Mouse (Mus musculus): ENCODE measurements around the gene Syn2. TPM values are rescaled to one million over a fixed set of nuclear protein-coding genes. Genes with fewer than 3 reads are reported as not detected.

The Syn2 gene
- polyA plus RNA-seq, 1 experiment from 2014 or later = 1.0 TPM

Small RNA genes within 50 kb of the gene (microRNA-seq; reads per million reads assigned to microRNA genes)
- gene Gm24767 = not detected

Other genes starting within 250 kb of the Syn2 start
- 148 TPM in 2 replicates for gene Vgll4, start 164.9 kb upstream of the Syn2 start, polyA plus RNA-seq (2015; fragmentation: Nextera tagmentation; extraction: Ambion mirVana)
- gene Tamm41, start 97.0 kb upstream of the Syn2 start, polyA plus RNA-seq (2015; fragmentation: Nextera tagmentation; extraction: Ambion mirVana) = 63.1 and 66.2 TPM in 2 replicates
- not detected in 2 replicates for gene Gm17482, start 92.4 kb downstream of the Syn2 start, polyA plus RNA-seq (2015; fragmentation: Nextera tagmentation; extraction: Ambion mirVana)
- gene Timp4, start 117.3 kb downstream of the Syn2 start, polyA plus RNA-seq (2015; fragmentation: Nextera tagmentation; extraction: Ambion mirVana) = 0.20 and 0.37 TPM in 2 replicates
- gene Pparg, start 226.0 kb downstream of the Syn2 start, polyA plus RNA-seq (2015; fragmentation: Nextera tagmentation; extraction: Ambion mirVana) = 1.6 and 1.8 TPM in 2 replicates